ENCODE assay signal across 25 mouse cellular contexts in the genomic region with DNA sequence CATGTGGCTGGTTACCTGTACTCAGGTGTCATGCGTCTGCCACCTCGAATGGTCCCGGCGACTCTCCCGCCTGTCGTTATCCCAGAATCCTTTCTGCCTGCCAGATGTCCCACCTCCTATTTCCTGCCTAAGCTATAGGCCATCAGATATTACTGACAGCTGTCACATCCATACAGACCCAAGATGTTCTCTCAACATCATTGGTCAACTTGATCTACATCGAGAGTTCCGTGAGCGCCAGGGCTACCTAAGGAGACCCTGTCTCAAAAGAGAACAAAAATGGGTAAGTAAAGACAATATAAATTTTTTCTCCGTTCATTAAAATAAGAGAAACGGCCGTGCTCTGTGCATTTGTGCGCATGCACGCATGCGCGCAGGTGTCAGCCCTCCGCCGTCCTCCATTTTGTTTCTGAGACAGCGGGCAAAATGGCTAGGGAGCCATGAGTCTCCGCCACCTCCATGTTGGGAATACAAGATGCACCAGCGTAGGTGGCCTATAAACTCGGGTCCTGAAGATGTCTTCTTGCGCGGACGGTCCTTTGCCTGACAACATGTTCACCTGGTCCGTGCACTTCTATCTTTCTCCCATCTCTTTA. TPM values are rescaled to one million over a fixed set of nuclear protein-coding genes. Genes with fewer than 3 reads are reported as not detected.
DNase-seq lines count a peak whose midpoint lies in the region; ATAC-seq and TF ChIP-seq lines count a peak whose summit lies in the region.
"Had no signal": no experiment of that assay in that cellular context is flagged by ENCODE, and none has a peak within 500 bp of the region (broad histone marks: within the 10 kb centered on the region; RNA-seq: fewer than 3 reads in every experiment).

No protein-coding gene starts in this region.

- no peak overlapping the region for H3K9ac ChIP-seq in kidney, embryonic 15.5 days
- H3K9ac ChIP-seq: embryonic facial prominence, embryonic 12.5 days; embryonic facial prominence, embryonic 15.5 days; forebrain, postnatal 0 days; hindbrain, embryonic 12.5 days; hindbrain, embryonic 15.5 days had no signal

- TF ChIP-seq CTCF in E14TG2a.4 (conservative IDR thresholded peaks at IDR 0.05; ENCODE audit: low read length), result no peak

- 97% methylated on average over 26 of the region's 26 CpGs for WGBS in kidney, embryonic 15.5 days

- H3K4me1 ChIP-seq in E14TG2a.4 (replicated peaks; ENCODE audit: low read depth, low read length), result peaks cover 72% of the 10 kb centered on the region
- peaks cover 34% of the 10 kb centered on the region for H3K4me1 ChIP-seq in kidney, embryonic 15.5 days

- DNase-seq in ES-CJ7 (ENCODE audit: low read depth, low spot score), result peak; percentile 92
- peak; percentile 65 for DNase-seq in WW6 (ENCODE audit: low read depth, low spot score)
- DNase-seq in yolk sac, embryonic 10.5 days (ENCODE audit: low spot score), result peak; percentile 66
- no peak for DNase-seq in kidney, postnatal 10 days
- DNase-seq in layer of hippocampus, postnatal 36 days, result no peak
- DNase-seq: adrenal gland, adult 2 months; adrenal gland, postnatal 14 days; B cell, adult 2 months; cerebellum, adult 11 months; cerebellum, adult 2 months; cerebellum, adult 9-11 months; cerebellum, postnatal 25 days; forebrain, postnatal 0 days; gastrocnemius, adult 2 months; gastrocnemius, postnatal 14 days; heart, adult 11 months had no signal

- H3K4me2 ChIP-seq in kidney, embryonic 15.5 days, result no peak overlapping the region
- H3K4me2 ChIP-seq: embryonic facial prominence, embryonic 12.5 days; embryonic facial prominence, embryonic 15.5 days; heart, embryonic 11.5 days; hindbrain, embryonic 12.5 days; hindbrain, embryonic 15.5 days had no signal

- no peaks in the 10 kb centered on the region for H3K27me3 ChIP-seq in E14TG2a.4 (ENCODE audit: insufficient read depth, low read length)
- no peaks in the 10 kb centered on the region for H3K27me3 ChIP-seq in kidney, embryonic 15.5 days
- H3K27me3 ChIP-seq: CH12.LX; embryonic facial prominence, embryonic 12.5 days; embryonic facial prominence, embryonic 15.5 days; hindbrain, embryonic 12.5 days; hindbrain, embryonic 15.5 days had no signal

- H3K27ac ChIP-seq in kidney, embryonic 15.5 days, result no peak overlapping the region
- H3K27ac ChIP-seq: embryonic facial prominence, embryonic 12.5 days; embryonic facial prominence, embryonic 15.5 days; gastrocnemius, adult 2 months; hindbrain, embryonic 12.5 days; hindbrain, embryonic 15.5 days had no signal

- no peaks in the 10 kb centered on the region for H3K9me3 ChIP-seq in E14TG2a.4 (ENCODE audit: low read length)
- H3K9me3 ChIP-seq in kidney, embryonic 15.5 days (replicated peaks), result no peaks in the 10 kb centered on the region
- H3K9me3 ChIP-seq: embryonic facial prominence, embryonic 12.5 days; embryonic facial prominence, embryonic 15.5 days; hindbrain, embryonic 12.5 days; hindbrain, embryonic 15.5 days had no signal

- peak overlapping the region; percentile 89 for H3K4me3 ChIP-seq in E14TG2a.4 (replicated peaks; ENCODE audit: low read length)
- no peak overlapping the region for H3K4me3 ChIP-seq in kidney, embryonic 15.5 days (replicated peaks)
- H3K4me3 ChIP-seq: embryonic facial prominence, embryonic 12.5 days; embryonic facial prominence, embryonic 15.5 days; gastrocnemius, adult 2 months; hindbrain, embryonic 12.5 days; hindbrain, embryonic 15.5 days had no signal

- no peak for ATAC-seq in kidney, embryonic 15.5 days (replicated peaks; ENCODE audit: low FRiP score)
- ATAC-seq: forebrain, embryonic 14.5 days; forebrain, postnatal 0 days had no signal

- peaks cover 69% of the 10 kb centered on the region for H3K36me3 ChIP-seq in E14TG2a.4 (ENCODE audit: insufficient read depth, low read length)
- H3K36me3 ChIP-seq in kidney, embryonic 15.5 days, result peaks cover 6% of the 10 kb centered on the region; the same call in 1 of the 2 replicates
- H3K36me3 ChIP-seq: hindbrain, embryonic 12.5 days; hindbrain, embryonic 15.5 days had no signal

RNA-seq across cellular contexts. Expression of gene Gab1, which starts 21.0 kb away (rescaled TPM):
- polyA plus RNA-seq in kidney, embryonic 15.5 days (2015; fragmentation: Nextera tagmentation; extraction: Ambion mirVana), result 16.4 and 16.8 TPM in 2 replicates
- total RNA-seq in layer of hippocampus, postnatal 36 days (2021), result 10 to 100 TPM; 17.7 to 18.5 TPM

Comparison
In these comparisons a context has a peak if more than half of its experiments do, and no peak if none do; other contexts are left out.
1. DNase-seq: peak in ES-CJ7 (single experiment), WW6 (single experiment) and yolk sac, embryonic 10.5 days (single experiment); none in kidney, postnatal 10 days (single experiment) and layer of hippocampus, postnatal 36 days (0 of 2).